Mouse (Mus musculus): ENCODE measurements around the gene Tmprss7. TPM values are rescaled to one million over a fixed set of nuclear protein-coding genes. Genes with fewer than 3 reads are reported as not detected.
A peak's percentile ranks its signal among the peaks of the same experiment; 100 is the strongest.

Gene Tmprss7
- polyA plus RNA-seq, 1 experiment from 2014 or later: 0.41 TPM

DNA sequence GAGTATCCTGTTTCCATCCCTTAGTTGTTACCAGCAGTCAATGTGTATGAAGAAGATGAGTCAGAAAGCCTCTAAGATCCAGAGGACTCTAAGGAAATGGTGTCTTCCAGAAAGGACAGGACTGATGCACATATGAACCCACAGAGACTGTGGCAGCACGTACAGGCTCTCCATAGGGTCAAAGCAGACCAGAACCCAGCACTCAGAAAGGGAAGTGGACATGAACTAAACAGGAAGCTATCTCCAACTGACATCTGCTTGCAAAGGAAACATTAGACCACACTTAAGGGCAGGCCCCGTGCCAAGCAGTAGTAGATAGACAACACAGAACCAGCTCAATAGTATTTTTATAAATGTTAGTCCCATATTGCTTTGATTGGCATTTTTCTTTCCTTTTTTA, 27.3 kb downstream of the Tmprss7 start:
- no peaks in the 10 kb centered on the region for H3K4me1 ChIP-seq (ENCODE audit: control insufficient read depth, insufficient read depth, low read length)
- WGBS: 82% methylated on average over 2 of the region's 2 CpGs
- no peaks in the 10 kb centered on the region for H3K36me3 ChIP-seq (ENCODE audit: control insufficient read depth, insufficient read depth, low read length)
- H3K9ac ChIP-seq (ENCODE audit: low read length): no peak overlapping the region
- no peaks in the 10 kb centered on the region for H3K27me3 ChIP-seq (replicated peaks; ENCODE audit: control insufficient read depth, insufficient read depth, low read length)
- H3K4me2 ChIP-seq (ENCODE audit: low read length): no peak overlapping the region
- ATAC-seq (no peak), DNase-seq (ENCODE audit: low spot score) (no peak)
- H3K9me3 ChIP-seq (replicated peaks; ENCODE audit: control insufficient read depth, low read length): no peaks in the 10 kb centered on the region
- H3K4me3 ChIP-seq (ENCODE audit: low read depth, low read length): no peak overlapping the region
- H3K27ac ChIP-seq (ENCODE audit: low read depth, low read length): no peak overlapping the region

- no peaks in the 10 kb centered on the region for H3K36me3 ChIP-seq (ENCODE audit: control insufficient read depth, insufficient read depth, low read length)
- DNase-seq (ENCODE audit: low spot score): no peak
- no peak overlapping the region for H3K4me2 ChIP-seq (ENCODE audit: low read length)
- H3K27me3 ChIP-seq (replicated peaks; ENCODE audit: control insufficient read depth, insufficient read depth, low read length): no peaks in the 10 kb centered on the region
- H3K9me3 ChIP-seq (replicated peaks; ENCODE audit: control insufficient read depth, low read length): no peaks in the 10 kb centered on the region
- H3K9ac ChIP-seq (ENCODE audit: low read length): no peak overlapping the region
- no peak overlapping the region for H3K27ac ChIP-seq (ENCODE audit: low read depth, low read length)
- no peak overlapping the region for H3K4me3 ChIP-seq (ENCODE audit: low read depth, low read length)
- H3K4me1 ChIP-seq (ENCODE audit: control insufficient read depth, insufficient read depth, low read length): no peaks in the 10 kb centered on the region
- no peak for ATAC-seq
Observed at GRCm38 (mm10) chr16:45662381-45662780, 31.1 kb downstream of the Tmprss7 start.

GRCm38 (mm10) chr16:45659596-45659995, 33.9 kb downstream of the Tmprss7 start:
- no peak for ATAC-seq
- DNase-seq (ENCODE audit: low spot score): no peak
- H3K9me3 ChIP-seq (replicated peaks; ENCODE audit: control insufficient read depth, low read length): no peaks in the 10 kb centered on the region

GRCm38 (mm10) chr16:45658248-45658647, 35.2 kb downstream of the Tmprss7 start:
- Histone ChIP-seq H3K27ac (ENCODE audit: low read depth, low read length) (no peak overlapping the region), H3K9me3 (replicated peaks; ENCODE audit: control insufficient read depth, low read length) (no peaks in the 10 kb centered on the region), H3K27me3 (replicated peaks; ENCODE audit: control insufficient read depth, insufficient read depth, low read length) (peaks cover 6% of the 10 kb centered on the region; the same call in 1 of the 2 replicates), H3K4me3 (ENCODE audit: low read depth, low read length) (no peak overlapping the region), H3K9ac (ENCODE audit: low read length) (no peak overlapping the region), H3K4me1 (ENCODE audit: control insufficient read depth, insufficient read depth, low read length) (no peaks in the 10 kb centered on the region; the same call in 1 of the 2 replicates), H3K36me3 (ENCODE audit: control insufficient read depth, insufficient read depth, low read length) (no peaks in the 10 kb centered on the region), H3K4me2 (ENCODE audit: low read length) (no peak overlapping the region)
- ATAC-seq (no peak), DNase-seq (ENCODE audit: low spot score) (no peak)
- WGBS: 92% methylated on average over 1 of the region's 1 CpGs

More at GRCm38 (mm10) chr16:45659596-45659995, 33.9 kb downstream of the Tmprss7 start:
- Histone ChIP-seq H3K27ac (ENCODE audit: low read depth, low read length) (no peak overlapping the region), H3K4me3 (ENCODE audit: low read depth, low read length) (no peak overlapping the region), H3K4me1 (ENCODE audit: control insufficient read depth, insufficient read depth, low read length) (no peaks in the 10 kb centered on the region), H3K4me2 (ENCODE audit: low read length) (no peak overlapping the region), H3K27me3 (replicated peaks; ENCODE audit: control insufficient read depth, insufficient read depth, low read length) (no peaks in the 10 kb centered on the region; the same call in 1 of the 2 replicates), H3K36me3 (ENCODE audit: control insufficient read depth, insufficient read depth, low read length) (no peaks in the 10 kb centered on the region), H3K9ac (ENCODE audit: low read length) (no peak overlapping the region)
- 90% methylated on average over 4 of the region's 4 CpGs for WGBS

- Histone ChIP-seq H3K4me3 (ENCODE audit: low read depth, low read length) (no peak overlapping the region), H3K4me2 (ENCODE audit: low read length) (no peak overlapping the region), H3K9me3 (replicated peaks; ENCODE audit: control insufficient read depth, low read length) (no peaks in the 10 kb centered on the region), H3K27me3 (replicated peaks; ENCODE audit: control insufficient read depth, insufficient read depth, low read length) (peaks cover 6% of the 10 kb centered on the region; the same call in 1 of the 2 replicates), H3K4me1 (ENCODE audit: control insufficient read depth, insufficient read depth, low read length) (no peaks in the 10 kb centered on the region; the same call in 1 of the 2 replicates), H3K36me3 (ENCODE audit: control insufficient read depth, insufficient read depth, low read length) (no peaks in the 10 kb centered on the region), H3K9ac (ENCODE audit: low read length) (no peak overlapping the region), H3K27ac (ENCODE audit: low read depth, low read length) (no peak overlapping the region)
- ATAC-seq: no peak
- 94% methylated on average over 12 of the region's 12 CpGs for WGBS
- no peak for DNase-seq (ENCODE audit: low spot score)
Observed at GRCm38 (mm10) chr16:45657574-45658159, 35.8 kb downstream of the Tmprss7 start.

GRCm38 (mm10) chr16:45654465-45654864, 39.0 kb downstream of the Tmprss7 start:
- H3K4me1 ChIP-seq (ENCODE audit: control insufficient read depth, insufficient read depth, low read length): no peaks in the 10 kb centered on the region; the same call in 1 of the 2 replicates
- ATAC-seq (no peak), DNase-seq (ENCODE audit: low spot score) (no peak)
- peaks cover 6% of the 10 kb centered on the region; the same call in 1 of the 2 replicates for H3K27me3 ChIP-seq (replicated peaks; ENCODE audit: control insufficient read depth, insufficient read depth, low read length)
- no peak overlapping the region for H3K9ac ChIP-seq (ENCODE audit: low read length)
- H3K36me3 ChIP-seq (ENCODE audit: control insufficient read depth, insufficient read depth, low read length): no peaks in the 10 kb centered on the region
- H3K9me3 ChIP-seq (replicated peaks; ENCODE audit: control insufficient read depth, low read length): no peaks in the 10 kb centered on the region
- no peak overlapping the region for H3K4me2 ChIP-seq (ENCODE audit: low read length)
- no peak overlapping the region for H3K4me3 ChIP-seq (ENCODE audit: low read depth, low read length)
- no peak overlapping the region for H3K27ac ChIP-seq (ENCODE audit: low read depth, low read length)
- WGBS: 59% methylated on average over 9 of the region's 9 CpGs

- no peak for ATAC-seq
- Histone ChIP-seq H3K27ac (ENCODE audit: low read depth, low read length) (no peak within 1 kb of the TSS), H3K27me3 (replicated peaks; ENCODE audit: control insufficient read depth, insufficient read depth, low read length) (peaks cover 6% of the 10 kb centered on the region; the same call in 1 of the 2 replicates), H3K4me2 (ENCODE audit: low read length) (peak within 1 kb of the TSS; percentile 46), H3K4me3 (ENCODE audit: low read depth, low read length) (peak within 1 kb of the TSS; percentile 19), H3K9me3 (replicated peaks; ENCODE audit: control insufficient read depth, low read length) (no peaks in the 10 kb centered on the region), H3K9ac (ENCODE audit: low read length) (no peak within 1 kb of the TSS), H3K36me3 (ENCODE audit: control insufficient read depth, insufficient read depth, low read length) (no peaks in the 10 kb centered on the region), H3K4me1 (ENCODE audit: control insufficient read depth, insufficient read depth, low read length) (no peaks in the 10 kb centered on the region; the same call in 1 of the 2 replicates)
- no peak for DNase-seq (ENCODE audit: low spot score)
- 3% methylated on average over 20 of the region's 20 CpGs for WGBS
Observed at GRCm38 (mm10) chr16:45653934-45654332, 39.5 kb downstream of the Tmprss7 start, which contains the start of gene BC016579. Gene BC016579 (minus strand): TSS chr16:45654068.

GRCm38 (mm10) chr16:45653009-45653933, 40.2 kb downstream of the Tmprss7 start:
- Histone ChIP-seq H3K4me1 (ENCODE audit: control insufficient read depth, insufficient read depth, low read length) (no peaks in the 10 kb centered on the region; the same call in 1 of the 2 replicates), H3K9me3 (replicated peaks; ENCODE audit: control insufficient read depth, low read length) (no peaks in the 10 kb centered on the region), H3K4me2 (ENCODE audit: low read length) (peak overlapping the region; percentile 46), H3K4me3 (ENCODE audit: low read depth, low read length) (peak overlapping the region; percentile 19), H3K27me3 (replicated peaks; ENCODE audit: control insufficient read depth, insufficient read depth, low read length) (peaks cover 6% of the 10 kb centered on the region; the same call in 1 of the 2 replicates), H3K9ac (ENCODE audit: low read length) (no peak overlapping the region), H3K36me3 (ENCODE audit: control insufficient read depth, insufficient read depth, low read length) (no peaks in the 10 kb centered on the region), H3K27ac (ENCODE audit: low read depth, low read length) (no peak overlapping the region)
- ATAC-seq: no peak
- DNase-seq (ENCODE audit: low spot score): no peak
- 12% methylated on average over 17 of the region's 17 CpGs for WGBS
